Mouse (Mus musculus) kidney, embryonic 16.5 days (tissue): ENCODE results near the gene Rassf7. TPM values are rescaled to one million over a fixed set of nuclear protein-coding genes. Genes with fewer than 3 reads are reported as not detected.
"Not testable (repeated sequence)": the region's sequence is repeated elsewhere in the genome, so short reads cannot be mapped to it uniquely, and the experiment has no call there.

Experiments
- ATAC-seq: fragments of 200-750 bp; cut with Nextera tagmentation; 2 replicates; pipeline ENCODE4 v1.8.0; 2017; ENCODE audit warnings: moderate TSS enrichment; ENCODE audit not compliant: low FRiP score, low TSS enrichment
- H3K27ac ChIP-seq: fragments of 300-500 bp; sonication (generic); 2 replicates; pipeline ENCODE4 v1.5.1; 2014; ENCODE audit warnings: low read length
- H3K27me3 ChIP-seq: fragments of 300-500 bp; sonication (generic); 2 replicates; pipeline ENCODE4 v1.6.1; 2014; ENCODE audit warnings: low read length, control low read depth, mixed read lengths; ENCODE audit not compliant: insufficient read depth
- H3K36me3 ChIP-seq: fragments of 300-500 bp; sonication (generic); 2 replicates; pipeline ENCODE4 v1.6.1; 2014; ENCODE audit warnings: low read length, control low read depth, mixed read lengths; ENCODE audit not compliant: insufficient read depth
- H3K4me1 ChIP-seq: fragments of 300-500 bp; sonication (generic); 2 replicates; pipeline ENCODE4 v1.6.1; 2014; ENCODE audit warnings: low read length, control low read depth, mixed read lengths; ENCODE audit not compliant: insufficient read depth
- H3K4me2 ChIP-seq: fragments of 300-500 bp; sonication (generic); replicated peaks from 2 replicates; pipeline ENCODE4 v1.6.1; 2014; ENCODE audit warnings: low read depth, low read length
- H3K4me3 ChIP-seq: fragments of 300-500 bp; sonication (generic); 2 replicates; pipeline ENCODE4 v1.5.1; 2014; ENCODE audit warnings: mild to moderate bottlenecking, low read length
- H3K9ac ChIP-seq: fragments of 300-500 bp; sonication (generic); replicated peaks from 2 replicates; pipeline ENCODE4 v1.6.1; 2014; ENCODE audit warnings: low read length
- H3K9me3 ChIP-seq: fragments of 300-500 bp; sonication (generic); 2 replicates; pipeline ENCODE4 v1.6.1; 2016; ENCODE audit warnings: low read length, control low read depth
- WGBS: fragments of 180-500 bp; shearing (Covaris S2); extraction: QIAGEN DNeasy Blood & Tissue Kit; methylation state at CpG from one replicate; pipeline ENCODE4 v1.1.7; 2014; 5-methylcytosine and 5-hydroxymethylcytosine counted together
- polyA plus RNA-seq: library from polyadenylated mRNA; unstranded; fragments of >200 nt; fragmentation: Nextera tagmentation; extraction: Ambion mirVana; gene quantifications from 2 replicates; pipeline ENCODE4 v1.2.1, GENCODE M21; 2015

The Rassf7 gene
- polyA plus RNA-seq, 1 experiment from 2014 or later = 78.3 TPM

- no peak overlapping the region for H3K27ac ChIP-seq
- no peak for ATAC-seq
- WGBS = 88% methylated on average over 3 of the region's 3 CpGs
- H3K9me3 ChIP-seq = no peaks in the 10 kb centered on the region
- H3K4me3 ChIP-seq = no peak overlapping the region
- no peak overlapping the region for H3K4me2 ChIP-seq
- no peak overlapping the region for H3K9ac ChIP-seq
- no peaks in the 10 kb centered on the region for H3K27me3 ChIP-seq
- peaks cover 29% of the 10 kb centered on the region for H3K36me3 ChIP-seq
- peaks cover 20% of the 10 kb centered on the region for H3K4me1 ChIP-seq
These were observed 15.5 kb downstream of the Rassf7 start for GRCm38 (mm10) chr7:141231111-141231510.

GRCm38 (mm10) chr7:141231551-141231950 lies 15.9 kb downstream of the Rassf7 start:
- Histone ChIP-seq H3K9me3 (no peaks in the 10 kb centered on the region), H3K27me3 (no peaks in the 10 kb centered on the region), H3K36me3 (peaks cover 29% of the 10 kb centered on the region), H3K9ac (no peak overlapping the region), H3K4me2 (no peak overlapping the region), H3K27ac (no peak overlapping the region), H3K4me1 (peaks cover 20% of the 10 kb centered on the region), H3K4me3 (no peak overlapping the region)
- WGBS = 98% methylated on average over 9 of the region's 10 CpGs
- ATAC-seq = no peak

GRCm38 (mm10) chr7:141250486-141250885 lies 34.8 kb downstream of the Rassf7 start:
- peaks cover 66% of the 10 kb centered on the region for H3K36me3 ChIP-seq
- H3K4me3 ChIP-seq, ATAC-seq, H3K4me2 ChIP-seq, H3K9me3 ChIP-seq, H3K4me1 ChIP-seq, H3K9ac ChIP-seq, H3K27me3 ChIP-seq, H3K27ac ChIP-seq: not testable (repeated sequence)
- WGBS = 90% methylated on average over 4 of the region's 4 CpGs

GRCm38 (mm10) chr7:141256159-141256558 lies 40.5 kb downstream of the Rassf7 start:
- H3K9ac ChIP-seq = no peak overlapping the region
- no peak for ATAC-seq
- H3K4me3 ChIP-seq = no peak overlapping the region
- WGBS = 91% methylated on average over 10 of the region's 10 CpGs
- H3K27ac ChIP-seq = no peak overlapping the region
- H3K4me1 ChIP-seq = no peaks in the 10 kb centered on the region
- H3K36me3 ChIP-seq = peaks cover 80% of the 10 kb centered on the region
- H3K9me3 ChIP-seq = no peaks in the 10 kb centered on the region
- H3K27me3 ChIP-seq = no peaks in the 10 kb centered on the region
- no peak overlapping the region for H3K4me2 ChIP-seq

GRCm38 (mm10) chr7:141261480-141261879 lies 45.8 kb downstream of the Rassf7 start:
- no peak overlapping the region for H3K4me2 ChIP-seq
- no peaks in the 10 kb centered on the region for H3K27me3 ChIP-seq
- peaks cover 78% of the 10 kb centered on the region for H3K36me3 ChIP-seq
- H3K27ac ChIP-seq = no peak overlapping the region
- WGBS = 96% methylated on average over 3 of the region's 3 CpGs
- H3K9ac ChIP-seq = no peak overlapping the region
- no peak for ATAC-seq
- no peak overlapping the region for H3K4me3 ChIP-seq
- H3K9me3 ChIP-seq = no peaks in the 10 kb centered on the region
- H3K4me1 ChIP-seq = peaks cover 12% of the 10 kb centered on the region

GRCm38 (mm10) chr7:141263640-141264039 lies 48.0 kb downstream of the Rassf7 start:
- no peak overlapping the region for H3K4me3 ChIP-seq
- H3K27me3 ChIP-seq = no peaks in the 10 kb centered on the region
- H3K4me2 ChIP-seq = no peak overlapping the region
- peaks cover 14% of the 10 kb centered on the region for H3K4me1 ChIP-seq
- peaks cover 57% of the 10 kb centered on the region for H3K36me3 ChIP-seq
- no peak overlapping the region for H3K27ac ChIP-seq
- ATAC-seq = no peak
- no peaks in the 10 kb centered on the region for H3K9me3 ChIP-seq
- H3K9ac ChIP-seq = no peak overlapping the region
- 89% methylated on average over 13 of the region's 13 CpGs for WGBS

- WGBS = 74% methylated on average over 11 of the region's 11 CpGs
These were observed 48.5 kb downstream of the Rassf7 start for GRCm38 (mm10) chr7:141264041-141264700.

GRCm38 (mm10) chr7:141264761-141265410 lies 49.2 kb downstream of the Rassf7 start:
- Histone ChIP-seq H3K36me3 (peaks cover 44% of the 10 kb centered on the region), H3K4me3 (no peak overlapping the region), H3K4me2 (peak overlapping the region; percentile 78), H3K9me3 (no peaks in the 10 kb centered on the region), H3K4me1 (peaks cover 14% of the 10 kb centered on the region), H3K9ac (no peak overlapping the region), H3K27ac (no peak overlapping the region), H3K27me3 (no peaks in the 10 kb centered on the region)
- ATAC-seq = peak; percentile 66
- WGBS = 25% methylated on average over 12 of the region's 12 CpGs

More at GRCm38 (mm10) chr7:141264041-141264700, 48.5 kb downstream of the Rassf7 start:
- ATAC-seq = no peak
- no peak overlapping the region for H3K27ac ChIP-seq
- peaks cover 14% of the 10 kb centered on the region for H3K4me1 ChIP-seq
- H3K36me3 ChIP-seq = peaks cover 52% of the 10 kb centered on the region
- no peaks in the 10 kb centered on the region for H3K9me3 ChIP-seq
- no peaks in the 10 kb centered on the region for H3K27me3 ChIP-seq
- no peak overlapping the region for H3K4me3 ChIP-seq
- H3K9ac ChIP-seq = no peak overlapping the region
- H3K4me2 ChIP-seq = no peak overlapping the region

GRCm38 (mm10) chr7:141265411-141265738 lies 49.7 kb downstream of the Rassf7 start:
- Histone ChIP-seq H3K36me3 (peaks cover 40% of the 10 kb centered on the region), H3K27ac (no peak overlapping the region), H3K4me2 (peak overlapping the region; percentile 78), H3K4me1 (peaks cover 14% of the 10 kb centered on the region), H3K9ac (no peak overlapping the region), H3K9me3 (no peaks in the 10 kb centered on the region), H3K4me3 (peak overlapping the region; percentile 57; the same call in 1 of the 2 replicates), H3K27me3 (no peaks in the 10 kb centered on the region)
- ATAC-seq = peak; percentile 21
- WGBS = 41% methylated on average over 11 of the region's 11 CpGs
